Mouse (Mus musculus) limb, embryonic 12.5 days (tissue): Measurements from ENCODE around the gene Slc22a7. TPM values are rescaled to one million over a fixed set of nuclear protein-coding genes. Genes with fewer than 3 reads are reported as not detected.
A peak's percentile ranks its signal among the peaks of the same experiment; 100 is the strongest.

Experiments used
- ATAC-seq: fragments of 200-750 bp; cut with Nextera tagmentation; 2 replicates; pipeline ENCODE4 v1.8.0; 2017; ENCODE audit warnings: low read depth, moderate TSS enrichment; ENCODE audit not compliant: insufficient number of reproducible peaks, insufficient read depth, low FRiP score, low TSS enrichment
- H3K27ac ChIP-seq: fragments of 300-500 bp; sonication (generic); 2 replicates; pipeline ENCODE4 v1.5.1; 2016; ENCODE audit warnings: mild to moderate bottlenecking, moderate library complexity
- H3K27me3 ChIP-seq: fragments of 300-500 bp; sonication (generic); 2 replicates; pipeline ENCODE4 v1.6.1; 2016; ENCODE audit warnings: mild to moderate bottlenecking, moderate library complexity
- H3K36me3 ChIP-seq: fragments of 300-500 bp; sonication (generic); 2 replicates; pipeline ENCODE4 v1.6.1; 2016; ENCODE audit warnings: mild to moderate bottlenecking, moderate library complexity
- H3K4me1 ChIP-seq: fragments of 300-500 bp; sonication (generic); replicated peaks from 2 replicates; pipeline ENCODE4 v1.6.1; 2016
- H3K4me2 ChIP-seq: fragments of 300-500 bp; sonication (generic); 2 replicates; pipeline ENCODE4 v1.6.1; 2016; ENCODE audit warnings: mild to moderate bottlenecking, moderate library complexity
- H3K4me3 ChIP-seq: fragments of 300-500 bp; sonication (generic); replicated peaks from 2 replicates; pipeline ENCODE4 v1.5.1; 2016; ENCODE audit warnings: mild to moderate bottlenecking
- H3K9ac ChIP-seq: fragments of 300-500 bp; sonication (generic); replicated peaks from 2 replicates; pipeline ENCODE4 v1.6.1; 2016; ENCODE audit warnings: mild to moderate bottlenecking, moderate library complexity
- H3K9me3 ChIP-seq: fragments of 300-500 bp; sonication (generic); 2 replicates; pipeline ENCODE4 v1.6.1; 2016; ENCODE audit warnings: mild to moderate bottlenecking, moderate library complexity
- WGBS: fragments of 180-500 bp; shearing (Covaris S2); methylation state at CpG from one replicate; pipeline ENCODE4 v1.1.7; 2016; 5-methylcytosine and 5-hydroxymethylcytosine counted together
- polyA plus RNA-seq: library from polyadenylated mRNA; unstranded; fragments of >200 nt; fragmentation: Nextera tagmentation; extraction: Ambion mirVana; gene quantifications from 2 replicates; pipeline ENCODE4 v1.2.1, GENCODE M21; 2016

Slc22a7 gene
- polyA plus RNA-seq, 1 experiment from 2014 or later = not detected

DNA sequence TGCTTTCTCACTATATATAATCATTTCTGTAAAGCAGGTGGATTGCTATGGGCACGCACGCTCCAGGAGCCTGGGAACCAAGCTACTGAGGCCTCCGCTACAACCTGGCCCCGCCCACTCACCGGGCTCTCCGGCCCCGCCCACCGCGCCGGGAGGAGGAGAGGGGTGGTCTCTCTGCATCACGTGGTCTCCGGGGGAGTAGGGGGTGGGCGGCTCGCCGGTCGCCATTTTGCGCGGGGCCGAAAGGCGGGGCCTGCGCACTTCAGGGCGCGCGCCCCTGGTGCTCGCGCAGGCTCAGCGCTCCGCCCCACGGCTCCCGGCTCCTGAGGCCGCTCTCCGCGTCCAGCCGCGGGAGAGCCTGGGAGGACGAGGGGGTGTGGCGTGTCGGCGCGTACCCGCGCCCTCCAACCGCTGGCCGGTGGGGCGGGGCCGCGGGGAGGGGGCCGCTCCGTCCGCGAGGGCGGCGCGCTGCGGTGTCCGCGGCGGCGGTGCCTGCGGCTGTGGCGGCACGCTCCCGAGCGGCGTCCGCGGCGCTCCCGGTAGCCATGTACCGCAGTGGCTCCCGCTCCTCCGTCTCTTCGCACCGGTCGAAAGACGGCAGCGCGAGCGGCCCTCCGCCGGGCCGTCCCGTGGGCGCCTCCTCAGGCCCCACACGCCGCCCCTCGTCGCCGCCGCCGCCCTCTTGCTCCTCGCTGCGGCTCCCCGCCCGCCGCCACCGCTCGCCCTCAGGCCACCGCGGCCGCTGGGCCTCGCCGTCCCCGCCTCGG is 54.8 kb downstream of the Slc22a7 start, which contains the start of gene Zfp318:
TSS of gene Zfp318 (plus strand) at position 438 of the 767 bp plus-strand sequence.
- Histone ChIP-seq H3K27ac (peak within 1 kb of the TSS; percentile 91), H3K36me3 (peaks cover 19% of the 10 kb centered on the region), H3K9ac (peak within 1 kb of the TSS; percentile 98), H3K4me3 (peak within 1 kb of the TSS; percentile 96), H3K4me2 (peak within 1 kb of the TSS; percentile 72), H3K9me3 (no peaks in the 10 kb centered on the region), H3K27me3 (no peaks in the 10 kb centered on the region), H3K4me1 (peaks cover 12% of the 10 kb centered on the region)
- under 1% methylated on average over 72 of the region's 105 CpGs for WGBS
- peak; percentile 98 for ATAC-seq

Other genes with a start within 250 kb of the Slc22a7 start
- gene Polh, start 235.8 kb downstream of the Slc22a7 start, polyA plus RNA-seq = 15.4 and 16.0 TPM in 2 replicates
- 61.6 and 63.1 TPM in 2 replicates for gene Xpo5, start 235.7 kb downstream of the Slc22a7 start, polyA plus RNA-seq
- 109 and 111 TPM in 2 replicates for gene Polr1c, start 190.4 kb downstream of the Slc22a7 start, polyA plus RNA-seq
- 65.6 and 73.5 TPM in 2 replicates for gene Yipf3, start 190.4 kb downstream of the Slc22a7 start, polyA plus RNA-seq
- 0.60 and 0.65 TPM in 2 replicates for gene Lrrc73, start 184.9 kb downstream of the Slc22a7 start, polyA plus RNA-seq
- 59.9 and 62.8 TPM in 2 replicates for gene Tjap1, start 155.4 kb downstream of the Slc22a7 start, polyA plus RNA-seq
- gene Dlk2, start 141.0 kb downstream of the Slc22a7 start, polyA plus RNA-seq = 3.8 and 4.8 TPM in 2 replicates
- gene Abcc10, start 110.1 kb downstream of the Slc22a7 start, polyA plus RNA-seq = 7.7 and 8.2 TPM in 2 replicates
- 16.5 and 17.7 TPM in 2 replicates for gene Zfp318, start 54.7 kb downstream of the Slc22a7 start, polyA plus RNA-seq
- 0.40 and 0.63 TPM in 2 replicates for gene Crip3, start 9.5 kb downstream of the Slc22a7 start, polyA plus RNA-seq
- 0.34 and 0.45 TPM in 2 replicates for gene Ttbk1, start 49.2 kb upstream of the Slc22a7 start, polyA plus RNA-seq
- 51.6 and 55.3 TPM in 2 replicates for gene Dnph1, start 58.3 kb upstream of the Slc22a7 start, polyA plus RNA-seq
- 8.9 and 10.8 TPM in 2 replicates for gene Cul9, start 107.9 kb upstream of the Slc22a7 start, polyA plus RNA-seq
- 11.8 and 12.4 TPM in 2 replicates for gene Srf, start 117.7 kb upstream of the Slc22a7 start, polyA plus RNA-seq
- gene Ptk7, start 191.0 kb upstream of the Slc22a7 start, polyA plus RNA-seq = 156 and 165 TPM in 2 replicates
- gene Klc4, start 207.6 kb upstream of the Slc22a7 start, polyA plus RNA-seq = 27.2 and 27.6 TPM in 2 replicates
- gene Mrpl2, start 207.8 kb upstream of the Slc22a7 start, polyA plus RNA-seq = 99.5 and 112 TPM in 2 replicates
- gene Cul7, start 211.9 kb upstream of the Slc22a7 start, polyA plus RNA-seq = 56.1 and 60.1 TPM in 2 replicates
- gene Rrp36, start 235.9 kb upstream of the Slc22a7 start, polyA plus RNA-seq = 68.8 and 70.0 TPM in 2 replicates
- 137 and 150 TPM in 2 replicates for gene Mea1, start 240.3 kb upstream of the Slc22a7 start, polyA plus RNA-seq
- 117 and 122 TPM in 2 replicates for gene Klhdc3, start 242.5 kb upstream of the Slc22a7 start, polyA plus RNA-seq